Mouse (Mus musculus) layer of hippocampus, adult 8-10 months (tissue): ENCODE measurements around the gene Krt33b. TPM values are rescaled to one million over a fixed set of nuclear protein-coding genes. Genes with fewer than 3 reads are reported as not detected.

Experiments
- DNase-seq, 2 experiments: peaks; one replicate each; pipeline ENCODE4 v3.0.0; 2022; ENCODE audit warnings: low spot score in 2 of 2
- total RNA-seq, 4 experiments: library from RNA; stranded (reverse); gene quantifications; 2 replicates each; pipeline ENCODE4 v1.2.4; 2022

Krt33b gene
- total RNA-seq, 4 experiments from 2014 or later, result not detected

DNA sequence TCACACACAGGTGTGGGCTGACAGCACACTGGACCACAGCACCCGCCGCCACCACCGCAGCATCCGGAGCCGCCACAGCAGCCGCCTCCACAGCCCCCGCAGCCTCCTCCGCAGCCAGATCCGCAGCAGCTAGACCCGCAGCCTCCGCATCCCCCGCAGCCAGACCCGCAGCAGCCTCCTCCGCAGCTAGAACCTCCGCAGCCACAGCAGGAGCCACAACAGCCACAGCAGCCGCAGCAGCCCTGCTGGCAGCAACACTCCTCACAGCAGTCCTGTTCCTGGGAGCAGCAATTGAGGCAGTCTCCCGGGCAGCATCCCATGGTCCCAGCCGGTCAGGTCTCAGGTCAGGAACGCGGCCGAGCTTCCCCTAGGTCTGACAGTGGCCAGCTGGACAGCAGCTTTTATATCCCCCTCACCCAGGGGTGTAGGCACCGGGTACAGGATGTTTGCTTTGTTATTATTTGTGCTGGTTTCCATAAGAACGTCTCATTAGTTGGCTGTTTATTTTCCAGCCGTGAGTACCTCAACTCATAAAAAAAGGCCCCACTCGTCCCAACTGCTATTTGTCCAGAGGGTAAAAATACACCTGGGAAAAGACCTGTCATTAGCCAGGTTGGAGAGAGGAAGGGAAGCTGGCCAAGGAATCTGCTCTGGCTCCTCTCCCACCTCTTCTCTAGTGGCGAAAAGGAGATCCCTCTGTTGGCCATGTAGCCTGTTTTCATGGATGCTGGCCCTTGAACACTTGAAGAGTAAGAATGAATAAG is 35.9 kb downstream of the Krt33b start, which contains the start of gene Krtap17-1:
TSS of gene Krtap17-1 (minus strand) at position 375 of the 764 bp plus-strand sequence.
- DNase-seq, result no peak

GRCm38 (mm10) chr11:99990571-99990970 is 39.1 kb downstream of the Krt33b start:
- DNase-seq, result no peak

- DNase-seq, result no peak
Measured at GRCm38 (mm10) chr11:99989881-99990405, 39.7 kb downstream of the Krt33b start.

- DNase-seq, result no peak
Measured at GRCm38 (mm10) chr11:99988530-99988929, 41.1 kb downstream of the Krt33b start.

- no peak for DNase-seq
Measured at GRCm38 (mm10) chr11:99986180-99986647, 43.5 kb downstream of the Krt33b start, which contains the start of gene Krtap16-1. TSS of gene Krtap16-1 (minus strand) at chr11:99986597.

DNA sequence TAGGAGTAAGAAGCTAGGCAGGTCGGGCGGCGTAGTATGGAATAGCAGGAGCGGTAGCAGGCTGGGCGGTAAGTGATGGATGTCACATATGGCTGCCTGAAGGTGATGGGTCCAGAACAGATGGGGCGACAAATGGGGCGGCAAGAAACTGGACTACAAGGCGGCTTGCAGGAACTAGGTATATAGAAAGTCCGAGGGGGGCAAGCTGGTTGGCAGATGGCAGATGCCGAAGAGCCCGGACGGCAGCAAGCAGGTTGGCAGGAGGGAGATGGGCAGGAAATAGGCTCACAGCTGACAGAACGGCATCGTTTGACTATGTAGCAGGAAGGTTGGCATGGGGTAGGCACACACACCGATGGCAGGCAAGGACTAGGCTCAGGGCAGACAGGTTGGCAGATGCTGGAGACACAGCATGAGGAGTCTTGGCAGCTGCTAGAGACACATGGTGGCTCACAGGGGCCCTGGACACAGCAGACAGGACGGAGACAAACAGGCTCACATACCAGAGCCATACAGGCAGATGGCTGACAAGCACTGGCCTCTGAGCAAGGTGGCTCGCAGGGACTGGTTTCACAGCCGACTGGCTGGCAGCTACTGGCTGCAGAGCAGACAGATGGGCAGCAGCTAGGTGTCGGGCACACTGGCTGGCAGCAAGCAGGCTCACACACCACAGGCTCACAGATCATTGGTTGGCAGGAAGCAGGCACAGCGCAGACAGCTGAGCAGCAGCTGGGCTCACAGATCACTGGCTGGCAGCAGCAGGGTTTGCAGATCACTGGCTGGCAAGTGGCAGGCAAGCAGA is 44.2 kb downstream of the Krt33b start:
- peak; percentile 47 to 49 for DNase-seq

- no peak for DNase-seq
Measured at GRCm38 (mm10) chr11:99983442-99983841, 46.2 kb downstream of the Krt33b start.

DNA sequence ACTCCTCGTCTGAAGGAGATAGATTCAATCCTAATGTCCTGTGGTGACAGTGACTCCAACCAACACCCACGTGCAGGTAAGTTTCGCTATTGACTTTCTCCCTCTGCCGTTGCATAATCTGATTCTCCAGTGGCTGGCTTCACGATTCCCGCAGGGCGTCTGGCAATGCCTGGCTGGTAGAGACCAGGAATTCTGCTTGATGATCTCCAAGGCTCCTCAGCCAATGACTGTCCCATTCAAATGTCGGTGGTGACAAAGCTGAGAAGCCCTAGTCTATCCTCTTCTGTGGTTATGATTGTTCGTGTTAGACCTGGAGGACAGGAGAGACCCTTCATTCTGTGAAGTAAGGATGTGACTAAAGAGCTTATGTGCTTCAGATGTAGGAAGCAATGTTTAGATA is 46.9 kb downstream of the Krt33b start:
- DNase-seq, result no peak

DNA sequence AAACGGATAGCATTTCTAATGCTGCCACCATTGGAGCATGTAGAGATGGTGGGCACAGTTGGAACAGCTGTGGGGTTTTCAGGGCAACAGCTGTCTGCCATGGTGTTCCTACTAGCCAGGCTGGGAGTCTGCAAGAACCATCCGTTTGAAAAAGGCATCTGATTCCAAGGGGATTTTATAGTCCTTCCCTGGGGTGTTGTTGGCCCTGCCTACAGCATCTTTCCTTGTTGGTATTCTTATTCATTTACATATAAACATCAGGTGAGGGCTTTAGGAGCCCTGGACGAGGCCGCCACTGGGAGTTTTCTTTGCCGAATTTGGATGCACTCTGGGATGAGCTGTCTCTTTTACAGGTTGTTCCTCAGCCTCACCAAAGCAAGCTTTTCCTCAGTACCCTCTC is 50.7 kb downstream of the Krt33b start, which contains the start of gene Krtap29-1:
TSS of gene Krtap29-1 (minus strand) at position 101 of the 400 bp plus-strand sequence.
- DNase-seq, result no peak

Other genes with a start within 250 kb of the Krt33b start
- gene Krtap4-8, start 249.2 kb downstream of the Krt33b start, total RNA-seq, result not detected
- not detected for gene Krtap4-9, start 244.7 kb downstream of the Krt33b start, total RNA-seq
- gene Gm11596, start 236.4 kb downstream of the Krt33b start, total RNA-seq, result not detected
- not detected for gene Gm11569, start 230.9 kb downstream of the Krt33b start, total RNA-seq
- not detected for gene Gm11554, start 225.4 kb downstream of the Krt33b start, total RNA-seq
- gene Krtap4-13, start 220.0 kb downstream of the Krt33b start, total RNA-seq, result not detected
- gene Gm11564, start 214.2 kb downstream of the Krt33b start, total RNA-seq, result not detected
- gene 2300003K06Rik, start 191.8 kb downstream of the Krt33b start, total RNA-seq, result not detected
- not detected for gene Krtap4-16, start 178.3 kb downstream of the Krt33b start, total RNA-seq
- not detected for gene Gm11568, start 172.0 kb downstream of the Krt33b start, total RNA-seq
- gene Gm11559, start 165.4 kb downstream of the Krt33b start, total RNA-seq, result not detected
- not detected for gene Krtap9-1, start 156.5 kb downstream of the Krt33b start, total RNA-seq
- not detected for gene Gm11567, start 150.7 kb downstream of the Krt33b start, total RNA-seq
- not detected for gene Krtap31-1, start 121.9 kb downstream of the Krt33b start, total RNA-seq
- not detected for gene Gm11565, start 115.1 kb downstream of the Krt33b start, total RNA-seq
- not detected for gene Krtap31-2, start 93.6 kb downstream of the Krt33b start, total RNA-seq
- gene Krtap9-5, start 81.4 kb downstream of the Krt33b start, total RNA-seq, result not detected
- gene Krtap29-1, start 50.8 kb downstream of the Krt33b start, total RNA-seq, result not detected
- not detected for gene Krtap16-1, start 43.3 kb downstream of the Krt33b start, total RNA-seq
- gene Krtap17-1, start 35.9 kb downstream of the Krt33b start, total RNA-seq, result not detected
- gene Krt33a, start 13.7 kb downstream of the Krt33b start, total RNA-seq, result not detected
- gene Krt34, start 11.7 kb upstream of the Krt33b start, total RNA-seq, result not detected
- not detected for gene Krt31, start 20.7 kb upstream of the Krt33b start, total RNA-seq
- not detected for gene Krt32, start 58.4 kb upstream of the Krt33b start, total RNA-seq
- not detected for gene Krt35, start 66.4 kb upstream of the Krt33b start, total RNA-seq
- gene Krt36, start 75.8 kb upstream of the Krt33b start, total RNA-seq, result not detected
- not detected for gene Krt13, start 91.7 kb upstream of the Krt33b start, total RNA-seq
- 1 to 10 TPM in 1 of 4 experiments, under 1 TPM in 2, not detected in 1; 0.29 to 1.4 (median 0.60) TPM for gene Krt15, start 106.1 kb upstream of the Krt33b start, total RNA-seq
- gene Krt19, start 118.8 kb upstream of the Krt33b start, total RNA-seq, result under 1 TPM in 3 of 4 experiments, not detected in 1; 0.22 to 0.59 (median 0.43) TPM
- gene Krt9, start 163.4 kb upstream of the Krt33b start, total RNA-seq, result 1 to 10 TPM; 3.4 to 5.7 (median 3.8) TPM
- not detected for gene Krt14, start 177.7 kb upstream of the Krt33b start, total RNA-seq
- not detected for gene Krt16, start 219.0 kb upstream of the Krt33b start, total RNA-seq
- gene Krt17, start 231.2 kb upstream of the Krt33b start, total RNA-seq, result not detected
- gene Krt42, start 240.0 kb upstream of the Krt33b start, total RNA-seq, result not detected